In the genomic region with DNA sequence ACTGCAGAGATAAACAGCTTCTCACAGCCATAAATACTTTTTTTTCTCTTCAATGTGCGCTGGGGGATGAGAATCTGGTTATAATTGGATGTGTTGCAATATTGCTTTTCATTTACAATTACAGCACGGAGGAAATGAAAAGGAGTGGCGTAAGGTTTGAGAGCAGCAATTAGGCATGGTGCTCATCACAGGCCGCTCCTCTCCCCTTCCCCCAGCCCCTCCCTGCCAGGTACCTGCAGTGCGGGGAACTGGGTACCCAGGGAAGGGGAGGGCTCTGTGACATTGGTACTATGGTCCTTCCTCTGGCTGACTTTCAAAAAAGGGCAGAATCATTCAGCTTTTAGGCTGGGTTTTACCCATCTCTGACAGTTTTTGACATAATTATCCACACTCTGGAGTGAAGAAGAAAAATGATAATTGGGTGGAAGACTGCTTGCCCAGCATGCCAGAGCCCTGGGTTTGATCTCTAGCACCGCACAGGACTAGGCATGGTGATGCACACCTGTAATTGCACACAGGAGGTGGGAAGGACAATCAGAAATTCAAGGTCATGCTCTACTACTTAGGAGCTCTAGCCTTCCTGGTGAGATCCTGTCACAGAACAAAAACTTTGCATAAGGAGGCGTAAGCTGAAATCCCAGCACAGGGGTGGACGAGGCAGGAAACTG, we compare ENCODE assay signal across 17 mouse cellular contexts.
"Had no signal": no experiment of that assay in that cellular context is flagged by ENCODE, and none has a peak within 500 bp of the region (broad histone marks: within the 10 kb centered on the region; RNA-seq: fewer than 3 reads in every experiment).

No protein-coding gene starts in this region.

- H3K4me3 ChIP-seq: left cerebral cortex, adult 2 months; liver, embryonic 13.5 days; midbrain, embryonic 15.5 days; neural tube, embryonic 12.5 days had no signal

- H3K9ac ChIP-seq: liver, embryonic 13.5 days; midbrain, embryonic 15.5 days; neural tube, embryonic 12.5 days had no signal

- H3K4me2 ChIP-seq: liver, embryonic 13.5 days; midbrain, embryonic 11.5 days; midbrain, embryonic 15.5 days; neural tube, embryonic 12.5 days had no signal

- H3K27me3 ChIP-seq: liver, embryonic 13.5 days; midbrain, embryonic 15.5 days; neural tube, embryonic 12.5 days had no signal

- H3K9me3 ChIP-seq: liver, embryonic 13.5 days; midbrain, embryonic 15.5 days; neural tube, embryonic 12.5 days had no signal

- DNase-seq: kidney, adult 18-20 months; kidney, adult 9 months; kidney, postnatal 14 days; kidney, postnatal 4 days; liver, embryonic 13.5 days; lung, adult 2 months; lung, postnatal 14 days; lung, postnatal 4 days; right cerebral cortex, adult 18-20 months; right cerebral cortex, postnatal 14 days; right cerebral cortex, postnatal 4 days; thymus, postnatal 25 days had no signal

- H3K27ac ChIP-seq: left cerebral cortex, adult 2 months; liver, embryonic 13.5 days; midbrain, embryonic 15.5 days; neural tube, embryonic 12.5 days; stomach, postnatal 0 days had no signal

- ATAC-seq: midbrain, embryonic 15.5 days had no signal

- H3K4me1 ChIP-seq: liver, embryonic 13.5 days; midbrain, embryonic 15.5 days; neural tube, embryonic 12.5 days had no signal

- H3K36me3 ChIP-seq: liver, embryonic 13.5 days; midbrain, embryonic 15.5 days; neural tube, embryonic 12.5 days had no signal
